Mouse (Mus musculus): ENCODE results near the gene Styx.

Gene Styx

GRCm38 (mm10) chr14:45350931-45351859, at the start of gene Styx:
Gene Styx, plus strand, starts transcription at chr14:45351093.
- DNase-seq, result peak; percentile 96

DNA sequence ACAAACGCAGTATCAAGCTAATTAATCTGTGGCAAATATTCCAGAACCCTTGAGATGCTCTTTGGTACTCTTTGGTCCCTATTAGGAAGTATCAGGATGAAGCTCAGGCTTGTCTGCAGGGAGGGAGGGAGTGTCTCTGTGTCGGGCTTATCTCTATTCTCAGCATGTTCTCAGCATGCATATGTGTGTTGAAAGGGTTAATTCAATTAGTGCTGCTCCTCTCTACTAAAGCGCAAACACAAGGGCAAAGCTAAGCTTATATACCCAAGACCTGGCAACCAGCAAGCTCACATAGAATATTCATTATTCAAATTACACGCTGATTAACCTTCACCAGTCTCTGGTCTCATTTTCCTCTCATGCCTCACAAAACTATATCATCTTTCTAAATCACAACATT, 47.0 kb upstream of the Styx start:
- DNase-seq, result no peak

DNA sequence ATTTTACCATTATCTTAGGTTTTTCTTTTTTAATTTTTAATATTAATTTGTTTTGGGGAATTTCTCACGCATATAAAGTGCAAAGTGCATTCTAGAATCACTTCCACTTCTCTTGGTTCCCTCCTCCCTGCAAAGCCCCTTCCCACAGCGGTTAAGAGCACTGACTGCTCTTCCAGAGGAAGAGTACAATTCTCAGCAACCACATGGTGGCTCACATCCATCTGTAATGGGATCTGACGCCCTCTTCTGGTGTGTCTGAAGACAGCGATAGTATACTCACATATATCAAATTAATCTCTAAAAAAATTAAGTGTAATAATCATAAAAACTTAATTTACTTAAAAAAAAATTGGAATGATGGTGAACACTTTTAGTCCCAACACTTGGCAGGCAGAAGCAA, 46.5 kb upstream of the Styx start:
- no peak for DNase-seq

DNA sequence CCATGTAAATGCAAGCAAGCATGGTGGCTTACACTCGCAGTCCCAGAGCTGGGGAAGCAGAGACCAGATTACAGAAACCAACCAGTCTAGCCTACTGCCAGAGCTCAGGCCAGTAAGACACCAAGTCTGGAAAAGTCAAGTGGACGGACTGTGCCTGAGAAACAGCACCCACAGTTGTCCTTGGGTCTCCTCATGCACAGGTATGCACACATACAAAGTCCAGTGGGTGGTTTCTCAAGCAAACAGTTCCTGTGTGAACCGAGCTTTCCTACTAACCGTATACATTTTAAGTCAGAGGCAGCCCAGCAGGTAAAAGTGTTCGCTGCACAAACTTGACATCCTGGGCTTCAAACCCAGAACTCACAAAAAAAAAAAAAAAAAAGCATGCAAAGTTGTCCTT, 45.0 kb upstream of the Styx start:
- no peak for DNase-seq

DNA sequence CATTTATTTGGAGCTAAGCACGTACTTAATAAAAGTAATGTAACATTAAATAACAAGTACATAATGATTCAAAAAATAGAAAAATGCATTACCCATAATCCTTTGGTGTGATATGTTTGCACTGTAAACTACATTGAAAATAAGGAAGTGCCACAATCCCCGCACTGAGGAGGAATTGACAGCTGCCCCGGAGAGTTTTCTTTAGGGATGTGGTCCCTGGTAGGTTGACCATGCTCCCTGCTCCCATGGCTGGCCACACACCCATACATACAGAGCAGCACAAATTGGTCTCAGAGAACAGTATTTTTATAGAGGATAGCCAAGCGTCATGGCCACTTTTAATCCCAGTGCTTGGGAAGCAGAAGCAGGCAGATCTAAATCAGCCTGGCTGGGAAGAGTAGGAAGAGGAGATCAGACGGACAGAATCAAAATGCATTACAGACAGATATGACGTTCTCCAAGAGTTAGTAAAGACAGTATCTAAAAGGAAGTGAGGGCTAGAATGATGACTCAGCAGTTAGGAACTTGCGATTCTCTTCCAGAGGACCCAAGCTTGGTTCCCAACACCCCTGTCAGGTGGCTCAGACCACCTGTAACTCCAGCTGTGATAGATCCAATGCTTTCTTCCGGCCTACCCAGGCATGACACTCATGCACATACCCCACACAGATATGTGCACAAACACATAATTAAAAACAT, 43.1 kb upstream of the Styx start:
- no peak for DNase-seq

GRCm38 (mm10) chr14:45309646-45310045, 41.2 kb upstream of the Styx start:
- no peak for DNase-seq

DNA sequence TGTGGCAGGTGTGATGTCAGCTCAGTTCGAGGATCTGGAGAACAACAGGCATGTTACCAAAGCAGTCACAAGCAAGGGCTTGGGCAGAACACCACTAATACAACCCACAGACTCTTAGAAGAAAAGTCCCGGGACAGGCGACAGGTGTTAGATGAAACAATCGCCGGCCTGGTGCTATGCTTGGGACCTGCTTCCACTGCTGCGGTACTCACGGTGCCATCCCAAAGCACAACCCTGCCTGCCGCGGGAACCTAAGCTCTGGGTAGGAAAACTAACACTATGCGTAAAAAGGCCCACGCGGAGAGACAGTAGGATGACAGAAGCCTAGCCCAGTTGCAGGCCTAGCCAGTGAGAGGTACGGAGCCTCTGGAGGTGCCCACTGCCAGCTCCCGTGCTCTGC, 40.8 kb upstream of the Styx start:
- DNase-seq, result no peak

- no peak for DNase-seq
Measured at GRCm38 (mm10) chr14:45316927-45317326, 34.0 kb upstream of the Styx start.

- DNase-seq, result peak; percentile 35
Measured at GRCm38 (mm10) chr14:45317921-45318411, 32.9 kb upstream of the Styx start.

- peak; percentile 81 for DNase-seq
Measured at GRCm38 (mm10) chr14:45318426-45319236, 32.3 kb upstream of the Styx start, which contains the start of gene Ero1l. Gene Ero1l, minus strand, starts transcription at chr14:45318771.

DNA sequence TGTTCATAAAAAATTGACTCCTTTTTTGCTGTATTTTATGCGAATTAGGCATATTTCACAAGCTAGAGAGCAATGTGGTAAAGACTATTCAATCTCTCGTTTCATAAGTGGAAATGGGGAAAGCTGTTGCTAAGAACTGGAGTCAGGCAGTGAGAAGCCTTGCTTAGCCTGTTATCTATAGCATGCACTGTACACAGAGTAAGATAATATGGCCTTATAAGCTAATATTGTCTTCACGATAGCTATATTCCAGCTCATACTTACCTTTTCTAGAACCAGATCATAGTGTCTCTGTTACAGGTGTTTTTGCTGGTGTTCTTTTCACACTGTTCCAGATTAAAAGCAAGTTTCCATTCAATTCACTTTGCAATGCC, 31.7 kb upstream of the Styx start:
- DNase-seq, result no peak

GRCm38 (mm10) chr14:45320111-45320510, 30.8 kb upstream of the Styx start:
- DNase-seq, result no peak

DNA sequence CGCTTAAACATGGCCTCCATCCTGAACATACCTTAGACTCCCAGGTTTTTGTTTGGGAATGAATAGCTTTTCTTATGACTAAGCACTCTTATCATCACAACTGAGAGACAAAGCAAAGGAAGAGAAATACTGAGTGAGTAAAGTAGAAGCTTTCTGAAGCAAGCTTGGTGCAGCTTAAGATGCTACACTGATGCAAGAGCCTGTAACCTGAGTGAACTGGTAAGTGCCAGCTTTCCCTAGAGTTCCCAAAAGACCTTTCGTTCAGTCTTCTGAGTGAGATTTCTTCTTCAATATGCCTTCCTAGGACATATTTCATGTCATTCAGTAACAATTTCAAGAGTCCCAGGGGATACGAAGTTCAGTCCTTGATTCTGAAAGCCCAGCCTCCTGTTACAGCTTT, 29.8 kb upstream of the Styx start:
- DNase-seq, result no peak

- no peak for DNase-seq
Measured at GRCm38 (mm10) chr14:45321622-45322021, 29.3 kb upstream of the Styx start.

DNA sequence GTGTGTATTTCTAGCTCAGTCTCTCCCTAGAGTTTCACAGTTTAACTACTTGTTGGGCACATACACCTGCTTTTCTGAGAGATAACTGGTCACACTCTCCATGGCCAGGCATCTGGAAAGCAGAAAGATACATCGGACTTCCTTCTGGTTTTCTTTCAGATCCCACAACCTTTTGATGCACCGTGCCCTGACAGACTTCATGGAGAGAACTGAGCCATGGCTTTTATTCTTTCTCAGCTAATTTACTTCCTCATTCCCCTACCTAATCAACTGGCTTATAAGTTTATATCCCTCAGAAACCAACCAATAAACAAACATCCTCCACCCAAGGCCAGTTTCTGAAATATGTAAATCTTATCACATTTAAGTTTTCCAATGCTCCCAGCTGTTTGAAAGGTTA, 28.4 kb upstream of the Styx start:
- DNase-seq, result no peak

DNA sequence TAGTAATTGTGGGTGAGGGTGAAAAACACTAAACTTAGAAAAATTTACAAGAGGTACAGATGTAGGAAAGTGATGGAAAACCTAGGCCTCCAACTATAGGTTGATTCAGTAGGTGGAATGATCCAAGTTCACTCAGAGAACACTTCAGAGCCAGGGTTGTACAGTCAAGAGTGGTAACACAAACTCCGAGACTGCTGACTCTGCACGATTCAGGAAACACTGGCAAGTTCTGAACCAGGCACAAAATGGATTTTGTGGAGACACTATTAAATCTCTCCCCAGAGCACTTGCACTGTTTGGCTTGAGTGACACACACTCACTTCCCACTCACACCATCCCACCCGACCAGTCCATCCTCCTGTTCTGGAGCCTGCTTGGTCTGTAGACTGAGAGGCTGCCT, 27.6 kb upstream of the Styx start:
- no peak for DNase-seq

GRCm38 (mm10) chr14:45325471-45325870, 25.4 kb upstream of the Styx start:
- DNase-seq, result peak; percentile 28

GRCm38 (mm10) chr14:45328072-45328713, 22.7 kb upstream of the Styx start:
- no peak for DNase-seq

DNA sequence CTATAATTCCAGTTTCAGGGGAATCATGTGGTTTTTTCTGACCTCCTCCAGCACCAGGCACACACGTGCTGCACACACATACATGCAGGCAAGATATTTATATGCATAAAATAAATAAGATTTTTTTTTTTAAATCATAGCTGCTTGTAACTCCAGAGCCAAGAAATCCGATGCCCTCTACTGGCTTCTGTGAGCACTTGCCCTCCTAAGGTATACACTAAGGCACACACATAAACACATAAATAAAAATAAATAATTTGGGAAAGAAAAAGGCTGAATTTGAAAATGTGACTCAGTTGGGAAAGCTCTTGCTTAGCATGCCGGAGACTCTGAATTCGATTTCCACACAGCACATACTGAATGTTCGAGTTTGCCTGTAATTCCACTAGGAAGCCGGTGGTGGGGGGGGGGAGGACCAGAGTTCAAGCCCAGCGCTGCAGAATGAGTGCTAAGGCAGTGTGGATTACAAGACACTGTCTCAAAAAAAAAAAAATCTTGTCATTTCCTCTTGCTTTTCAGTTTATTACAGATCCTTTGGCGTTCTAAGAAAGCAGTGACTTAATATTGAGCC, 21.8 kb upstream of the Styx start:
- DNase-seq, result no peak

DNA sequence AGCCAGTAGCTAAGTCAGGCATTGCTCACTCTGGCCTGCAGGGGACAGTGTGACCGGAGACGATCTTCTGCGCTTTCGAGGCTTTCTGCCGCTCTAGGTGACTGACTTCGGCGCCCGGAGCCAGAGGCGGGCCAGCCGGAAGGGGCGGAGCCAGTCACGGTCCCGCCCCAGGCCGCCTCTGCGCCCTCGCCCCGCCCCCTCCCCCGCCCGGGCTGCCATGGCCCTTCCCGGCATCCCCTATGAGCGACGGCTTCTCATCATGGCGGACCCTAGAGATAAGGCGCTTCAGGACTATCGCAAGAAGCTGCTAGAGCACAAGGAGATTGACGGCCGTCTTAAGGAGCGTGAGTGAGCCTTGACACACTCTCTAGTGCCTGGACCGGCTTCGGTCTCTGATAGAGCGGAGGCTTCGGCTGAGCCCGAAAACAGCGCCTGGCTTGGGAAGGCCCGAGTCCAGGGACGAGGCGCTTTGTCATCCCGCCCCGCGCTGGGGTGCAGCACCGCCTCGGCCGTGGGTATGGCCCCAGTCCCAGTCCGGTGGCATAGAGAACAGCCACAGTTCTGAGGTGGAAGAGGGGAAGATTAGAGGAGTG, 21.2 kb upstream of the Styx start, which contains the start of gene Psmc6:
Psmc6 (plus strand) TSS at position 200 of the 593 bp plus-strand sequence.
- peak; percentile 94 for DNase-seq

Measured in kidney, adult 9 months (tissue).